In the genomic region with DNA sequence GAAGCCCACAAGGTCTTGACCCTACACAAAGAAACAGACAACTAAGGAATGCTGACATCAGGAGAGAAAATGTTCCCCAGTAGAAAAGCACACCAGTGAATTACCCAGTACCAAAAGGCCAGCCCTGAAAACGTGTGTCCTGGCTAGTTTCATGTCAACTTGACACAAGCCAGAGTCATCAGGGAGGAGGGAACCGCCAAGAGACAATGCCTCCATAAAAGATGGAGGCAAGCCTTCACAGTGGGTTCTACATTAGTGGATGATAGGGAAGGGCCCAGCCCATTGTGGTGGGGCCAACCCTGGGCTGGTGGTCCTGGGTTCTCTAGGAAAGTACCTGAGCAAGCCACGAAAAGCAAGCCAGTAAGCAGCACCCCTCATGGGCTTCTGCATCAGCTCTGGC, we compare ENCODE assay signal across 33 mouse cellular contexts. TPM values are rescaled to one million over a fixed set of nuclear protein-coding genes. Genes with fewer than 3 reads are reported as not detected.
DNase-seq lines count a peak whose midpoint lies in the region; ATAC-seq and TF ChIP-seq lines count a peak whose summit lies in the region.
"Had no signal": no experiment of that assay in that cellular context is flagged by ENCODE, and none has a peak within 500 bp of the region (broad histone marks: within the 10 kb centered on the region; RNA-seq: fewer than 3 reads in every experiment).

No protein-coding gene starts in this region.

- no peak overlapping the region for H3K4me2 ChIP-seq in heart, embryonic 12.5 days
- no peak overlapping the region for H3K4me2 ChIP-seq in stomach, embryonic 14.5 days (replicated peaks; ENCODE audit: low read depth, low read length)
- no peak overlapping the region for H3K4me2 ChIP-seq in stomach, postnatal 0 days (replicated peaks; ENCODE audit: low read depth)
- H3K4me2 ChIP-seq: embryonic facial prominence, embryonic 12.5 days; hindbrain, embryonic 12.5 days; limb, embryonic 13.5 days; liver, embryonic 12.5 days had no signal

- peaks cover 15% of the 10 kb centered on the region for H3K4me1 ChIP-seq in heart, embryonic 12.5 days (replicated peaks)
- H3K4me1 ChIP-seq in stomach, embryonic 14.5 days (ENCODE audit: control insufficient read depth, insufficient read depth, low read length) = peaks cover 3% of the 10 kb centered on the region; the same call in 1 of the 2 replicates
- no peaks in the 10 kb centered on the region for H3K4me1 ChIP-seq in stomach, postnatal 0 days (replicated peaks; ENCODE audit: control insufficient read depth, insufficient read depth)
- H3K4me1 ChIP-seq: hindbrain, embryonic 12.5 days had no signal

- no peak for TF ChIP-seq EP300 in stomach, postnatal 0 days (optimal IDR thresholded peaks at IDR 0.05)

- no peak overlapping the region for H3K9ac ChIP-seq in heart, embryonic 12.5 days
- H3K9ac ChIP-seq in stomach, embryonic 14.5 days (replicated peaks; ENCODE audit: low read depth, low read length) = no peak overlapping the region
- no peak overlapping the region for H3K9ac ChIP-seq in stomach, postnatal 0 days (ENCODE audit: low read length)
- H3K9ac ChIP-seq: embryonic facial prominence, embryonic 12.5 days; hindbrain, embryonic 12.5 days; limb, embryonic 13.5 days; liver, embryonic 12.5 days had no signal

- no peak for TF ChIP-seq CTCF in stomach, postnatal 0 days (IDR thresholded peaks at IDR 0.05; ENCODE audit: low read depth)

- intact Hi-C loops in heart, postnatal 36 days (cut with DNase I) = no loop called here

- H3K9me3 ChIP-seq in heart, embryonic 12.5 days (replicated peaks) = no peaks in the 10 kb centered on the region
- no peaks in the 10 kb centered on the region for H3K9me3 ChIP-seq in stomach, embryonic 14.5 days (ENCODE audit: control insufficient read depth, low read depth, low read length)
- H3K9me3 ChIP-seq in stomach, postnatal 0 days (ENCODE audit: control insufficient read depth, low read length) = no peaks in the 10 kb centered on the region
- H3K9me3 ChIP-seq: embryonic facial prominence, embryonic 12.5 days; G1E; hindbrain, embryonic 12.5 days; limb, embryonic 13.5 days; liver, embryonic 12.5 days; midbrain, embryonic 10.5 days had no signal

- H3K4me3 ChIP-seq in heart, embryonic 12.5 days = no peak overlapping the region
- no peak overlapping the region for H3K4me3 ChIP-seq in stomach, embryonic 14.5 days (ENCODE audit: low read depth, low read length)
- H3K4me3 ChIP-seq in stomach, postnatal 0 days (ENCODE audit: low read depth, low read length) = no peak overlapping the region
- H3K4me3 ChIP-seq: embryonic facial prominence, embryonic 12.5 days; gastrocnemius, adult 2 months; hindbrain, embryonic 12.5 days; limb, embryonic 13.5 days; liver, embryonic 12.5 days; midbrain, embryonic 10.5 days had no signal

- H3K27me3 ChIP-seq in heart, embryonic 12.5 days (replicated peaks) = no peaks in the 10 kb centered on the region
- no peaks in the 10 kb centered on the region for H3K27me3 ChIP-seq in stomach, embryonic 14.5 days (ENCODE audit: control insufficient read depth, insufficient read depth, low read length)
- H3K27me3 ChIP-seq in stomach, postnatal 0 days (ENCODE audit: control insufficient read depth, insufficient read depth, low read length) = no peaks in the 10 kb centered on the region
- H3K27me3 ChIP-seq: CH12.LX; embryonic facial prominence, embryonic 12.5 days; hindbrain, embryonic 12.5 days; limb, embryonic 13.5 days; liver, embryonic 12.5 days; Patski had no signal

- 32% methylated on average over 3 of the region's 3 CpGs for WGBS in heart, embryonic 12.5 days
- 34% methylated on average over 3 of the region's 3 CpGs for WGBS in stomach, embryonic 14.5 days
- WGBS in stomach, postnatal 0 days = 43% methylated on average over 3 of the region's 3 CpGs

- peak; percentile 35 for DNase-seq in embryo, embryonic 10 days (ENCODE audit: low spot score)
- DNase-seq in embryo, embryonic 11 days = no peak
- DNase-seq in heart, postnatal 36 days = no peak
- no peak for DNase-seq in stomach, postnatal 0 days (ENCODE audit: low spot score)
- DNase-seq in lung, postnatal 10 days = no peak
- DNase-seq: adrenal gland, postnatal 14 days; cerebellum, adult 11 months; cerebellum, adult 9-10 months; cerebellum, postnatal 36 days; gastrocnemius, adult 2 months; gastrocnemius, postnatal 36 days; heart, postnatal 14 days; kidney, adult 2 months; kidney, postnatal 4 days; lung, adult 18-20 months; spleen, adult 18-20 months; thymus, postnatal 4 days had no signal

- H3K36me3 ChIP-seq in heart, embryonic 12.5 days = no peaks in the 10 kb centered on the region
- no peaks in the 10 kb centered on the region for H3K36me3 ChIP-seq in stomach, embryonic 14.5 days (ENCODE audit: control insufficient read depth, insufficient read depth, low read length)
- H3K36me3 ChIP-seq in stomach, postnatal 0 days (ENCODE audit: control insufficient read depth, insufficient read depth, low read length) = no peaks in the 10 kb centered on the region
- H3K36me3 ChIP-seq: embryonic facial prominence, embryonic 12.5 days; G1E; hindbrain, embryonic 12.5 days; limb, embryonic 13.5 days; liver, embryonic 12.5 days; midbrain, embryonic 10.5 days had no signal

- H3K27ac ChIP-seq in heart, embryonic 12.5 days (ENCODE audit: poor library complexity, severe bottlenecking) = peak overlapping the region; percentile 56
- peak overlapping the region; percentile 61; the same call in 1 of the 2 replicates for H3K27ac ChIP-seq in stomach, embryonic 14.5 days (ENCODE audit: low read length)
- H3K27ac ChIP-seq in stomach, postnatal 0 days (replicated peaks) = no peak overlapping the region
- H3K27ac ChIP-seq: embryonic facial prominence, embryonic 12.5 days; gastrocnemius, adult 2 months; hindbrain, embryonic 12.5 days; hindbrain, postnatal 0 days; kidney, postnatal 0 days; limb, embryonic 13.5 days; liver, embryonic 12.5 days; midbrain, embryonic 10.5 days had no signal

- peak; percentile 39; the same call in 1 of the 2 replicates for ATAC-seq in heart, embryonic 12.5 days (ENCODE audit: insufficient number of reproducible peaks, low FRiP score)
- ATAC-seq in stomach, embryonic 14.5 days (ENCODE audit: insufficient number of reproducible peaks, insufficient read depth, low FRiP score, low read depth) = no peak
- ATAC-seq in stomach, postnatal 0 days (ENCODE audit: low FRiP score, low TSS enrichment) = no peak
- no peak for ATAC-seq in megakaryocyte progenitor cell, adult 5-6 weeks (replicated peaks; ENCODE audit: poor library complexity)
- ATAC-seq: forebrain, embryonic 16.5 days; hindbrain, postnatal 0 days; liver, embryonic 12.5 days; lung, postnatal 0 days; midbrain, embryonic 16.5 days; Patski had no signal

RNA-seq across cellular contexts. Expression of gene Zfp148, which starts 34.3 kb away (rescaled TPM):
- 46.5 and 48.4 TPM in 2 replicates for polyA plus RNA-seq in heart, embryonic 12.5 days (2016; fragmentation: Nextera tagmentation; extraction: Ambion mirVana)
- total RNA-seq in heart, postnatal 36 days (2021) = 10 to 100 TPM; 37.8 to 37.9 TPM
- 55.1 and 60.2 TPM in 2 replicates for polyA plus RNA-seq in stomach, embryonic 14.5 days (2014; fragmentation: Nextera tagmentation; extraction: Ambion mirVana)
- 23.4 and 25.1 TPM in 2 replicates for polyA plus RNA-seq in stomach, postnatal 0 days (2015; fragmentation: Nextera tagmentation; extraction: Ambion mirVana)
- 67.0 and 73.5 TPM in 2 replicates for total RNA-seq in megakaryocyte progenitor cell, adult 5-6 weeks (2015)
- 29.4 and 30.3 TPM in 2 replicates for total RNA-seq in megakaryocyte progenitor cell, adult 5-6 weeks (2017)
